ENCODE assay signal across 8 mouse cellular contexts in genomic region chr2:142900862-142901805, GRCm38 (mm10). TPM values are rescaled to one million over a fixed set of nuclear protein-coding genes. Genes with fewer than 3 reads are reported as not detected.
DNase-seq lines count a peak whose midpoint lies in the region; ATAC-seq lines count a peak whose summit lies in the region.

Gene Kif16b (minus strand): TSS chr2:142901531.

- no peaks in the 10 kb centered on the region for H3K9me3 ChIP-seq in hindbrain, embryonic 14.5 days (ENCODE audit: control insufficient read depth, low read length)

- peak within 1 kb of the TSS; percentile 77 for H3K4me2 ChIP-seq in hindbrain, embryonic 14.5 days (replicated peaks)

- DNase-seq in R1 (ENCODE audit: low read depth, low spot score) = peak; percentile 93
- peak; percentile 95 to 96 for DNase-seq in cerebellum, postnatal 25 days
- DNase-seq in frontal cortex, postnatal 25 days (ENCODE audit: low spot score in 2 of 2) = peak; percentile 82 to 83
- DNase-seq in hindbrain, embryonic 14.5 days (ENCODE audit: low spot score) = peak; percentile 84
- peak; percentile 88 for DNase-seq in layer of hippocampus, postnatal 36 days
- DNase-seq in lung, postnatal 36 days = peak; percentile 96
- DNase-seq in retina, postnatal 1 day = peak; percentile 93
- peak; percentile 94 to 97 for DNase-seq in urinary bladder, adult 18-20 months (ENCODE audit: low spot score in 2 of 2)

- no peaks in the 10 kb centered on the region for H3K36me3 ChIP-seq in hindbrain, embryonic 14.5 days (replicated peaks; ENCODE audit: control insufficient read depth, insufficient read depth)

- peak within 1 kb of the TSS; percentile 77 for H3K27ac ChIP-seq in hindbrain, embryonic 14.5 days

- no peaks in the 10 kb centered on the region for H3K27me3 ChIP-seq in hindbrain, embryonic 14.5 days (ENCODE audit: control insufficient read depth, insufficient read depth, low read length)

- H3K4me3 ChIP-seq in hindbrain, embryonic 14.5 days (replicated peaks; ENCODE audit: low read length) = peak within 1 kb of the TSS; percentile 82

- under 1% methylated on average over 63 of the region's 64 CpGs for WGBS in hindbrain, embryonic 14.5 days

- H3K9ac ChIP-seq in hindbrain, embryonic 14.5 days = peak within 1 kb of the TSS; percentile 86

- peaks cover 11% of the 10 kb centered on the region for H3K4me1 ChIP-seq in hindbrain, embryonic 14.5 days (replicated peaks; ENCODE audit: control insufficient read depth, insufficient read depth, low read length)

- peak; percentile 94 for ATAC-seq in hindbrain, embryonic 14.5 days (ENCODE audit: low FRiP score)

RNA-seq across cellular contexts. Expression of gene Kif16b, which starts in this region (rescaled TPM):
- 3.5 and 4.5 TPM in 2 replicates for polyA plus RNA-seq in hindbrain, embryonic 14.5 days (2014; fragmentation: Nextera tagmentation; extraction: Ambion mirVana)
- total RNA-seq in layer of hippocampus, postnatal 36 days (2021) = 10 to 100 TPM in 1 of 2 experiments, 1 to 10 TPM in 1; 9.7 to 10.9 TPM

Comparison
In these comparisons a context has a peak if more than half of its experiments do, and no peak if none do; other contexts are left out.
1. Peak in every context shown above with its lines: DNase-seq, ATAC-seq, H3K4me3 ChIP-seq and H3K27ac ChIP-seq.